Mouse (Mus musculus): ENCODE measurements around the gene Adgrd1.
A peak's percentile ranks its signal among the peaks of the same experiment; 100 is the strongest.

The Adgrd1 gene

GRCm38 (mm10) chr5:129161372-129162051 is 65.0 kb downstream of the Adgrd1 start:
- DNase-seq, result no peak

GRCm38 (mm10) chr5:129163416-129163815 is 66.9 kb downstream of the Adgrd1 start:
- DNase-seq, result no peak

- peak; percentile 96 for DNase-seq
Observed at GRCm38 (mm10) chr5:129164091-129164490, 67.5 kb downstream of the Adgrd1 start.

DNA sequence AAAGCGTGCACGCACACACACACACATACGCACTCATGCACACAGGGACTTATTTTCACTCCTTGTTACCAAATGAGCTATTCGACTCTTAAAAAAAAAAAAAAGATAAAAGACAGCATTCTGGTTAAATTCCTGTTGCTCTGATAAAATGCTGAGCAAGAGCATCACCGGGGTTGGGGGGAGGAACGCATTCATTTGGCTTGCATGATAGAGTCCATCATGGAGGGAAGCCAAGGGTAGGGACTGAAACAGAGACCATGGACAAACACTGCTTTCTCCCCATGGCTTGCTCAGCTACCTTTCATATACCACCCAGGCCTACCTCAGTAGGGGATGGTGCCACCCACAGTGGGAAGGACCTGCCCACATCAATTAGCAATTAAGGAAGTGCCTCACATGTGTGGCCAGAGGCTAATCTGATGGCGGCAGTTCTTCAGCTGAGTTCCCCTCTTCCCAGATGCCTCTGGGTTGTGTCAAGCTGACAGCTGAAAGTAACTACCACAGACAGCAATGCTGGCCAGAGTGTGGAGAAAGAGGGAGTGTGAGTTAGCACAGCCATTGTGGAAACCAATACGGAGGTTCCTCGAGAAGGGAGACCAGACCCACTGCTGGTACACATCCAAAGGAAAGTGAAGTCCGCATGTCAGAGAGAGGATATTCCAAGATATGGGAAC is 68.5 kb downstream of the Adgrd1 start:
- DNase-seq, result peak; percentile 97

GRCm38 (mm10) chr5:129165595-129165994 is 69.0 kb downstream of the Adgrd1 start:
- DNase-seq, result no peak

GRCm38 (mm10) chr5:129169090-129169489 is 72.5 kb downstream of the Adgrd1 start:
- no peak for DNase-seq

GRCm38 (mm10) chr5:129169567-129169966 is 73.0 kb downstream of the Adgrd1 start:
- no peak for DNase-seq

DNA sequence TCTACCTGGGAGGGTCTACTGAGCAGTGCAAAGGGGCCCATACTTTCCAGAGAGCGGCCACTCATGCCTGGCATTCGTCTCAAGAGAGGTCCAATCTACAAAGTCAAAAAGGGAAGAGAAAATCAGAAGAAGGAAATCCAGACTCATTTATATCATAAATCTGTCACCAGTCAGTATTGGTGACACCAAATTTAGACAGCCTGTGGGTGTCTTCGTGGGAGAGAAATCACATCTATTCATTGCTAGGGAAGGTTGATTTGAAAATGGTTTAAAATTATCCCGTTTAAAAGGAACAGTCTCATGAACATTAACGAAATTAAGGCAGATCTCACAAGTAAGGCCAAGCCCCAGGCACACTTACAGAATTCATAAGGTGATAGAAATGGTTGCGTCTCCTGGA is 76.0 kb downstream of the Adgrd1 start:
- no peak for DNase-seq

DNA sequence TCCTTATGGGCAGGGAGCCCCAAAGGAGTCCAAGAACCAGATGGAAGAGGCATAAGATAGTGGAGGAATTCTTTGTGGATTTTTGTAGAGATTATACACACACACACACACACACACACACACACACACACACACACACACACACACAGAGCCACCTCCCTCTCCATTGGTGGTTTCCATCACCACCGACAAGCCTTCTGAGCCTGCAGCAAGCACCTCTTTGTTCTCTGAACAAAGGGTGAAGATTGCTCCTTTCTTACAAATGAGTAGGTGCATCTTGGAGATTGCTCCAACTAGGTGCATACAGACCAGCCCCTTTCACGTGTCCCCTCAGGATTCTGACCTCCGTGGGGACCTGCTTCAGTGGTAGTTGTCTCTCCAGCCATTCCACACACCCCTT is 79.4 kb downstream of the Adgrd1 start:
- DNase-seq, result no peak

DNA sequence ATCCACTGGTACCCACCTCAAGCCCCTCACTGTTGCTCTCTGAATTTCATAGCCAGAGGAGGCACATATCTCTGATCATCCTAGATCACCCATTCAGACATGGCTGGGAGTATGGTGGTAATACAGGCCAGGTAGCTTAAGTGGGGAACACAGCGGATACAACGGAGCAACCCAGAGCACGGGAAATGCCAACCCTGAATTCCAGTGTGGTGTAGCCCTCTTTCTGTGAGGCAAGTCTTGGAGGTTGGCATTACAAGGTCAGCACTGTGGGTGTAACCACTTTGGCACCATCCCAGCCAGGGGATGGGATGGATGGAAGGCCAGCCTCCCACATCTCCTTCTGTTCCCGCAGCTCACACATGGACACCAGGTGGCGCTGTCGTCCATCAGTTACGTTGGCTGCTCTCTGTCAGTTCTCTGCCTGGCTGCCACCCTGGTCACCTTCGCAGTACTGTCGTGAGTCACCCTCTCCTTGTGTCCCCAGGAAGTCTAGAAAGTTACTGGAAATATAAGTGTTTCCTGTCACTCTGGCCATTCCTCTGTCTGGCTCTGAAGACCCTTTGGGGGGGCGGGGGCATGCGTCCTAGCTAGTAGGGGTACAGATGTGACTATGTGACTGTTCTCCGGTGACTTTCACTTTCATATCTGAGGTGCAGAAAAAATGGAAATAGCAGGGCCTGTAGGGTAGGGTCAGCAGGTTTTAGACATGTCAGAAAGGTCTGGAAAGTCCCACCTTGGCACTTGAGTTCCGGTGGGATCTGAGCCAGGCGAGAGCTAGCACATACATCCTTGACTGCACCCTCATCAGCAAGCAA is 81.4 kb downstream of the Adgrd1 start:
- DNase-seq, result peak; percentile 98

DNA sequence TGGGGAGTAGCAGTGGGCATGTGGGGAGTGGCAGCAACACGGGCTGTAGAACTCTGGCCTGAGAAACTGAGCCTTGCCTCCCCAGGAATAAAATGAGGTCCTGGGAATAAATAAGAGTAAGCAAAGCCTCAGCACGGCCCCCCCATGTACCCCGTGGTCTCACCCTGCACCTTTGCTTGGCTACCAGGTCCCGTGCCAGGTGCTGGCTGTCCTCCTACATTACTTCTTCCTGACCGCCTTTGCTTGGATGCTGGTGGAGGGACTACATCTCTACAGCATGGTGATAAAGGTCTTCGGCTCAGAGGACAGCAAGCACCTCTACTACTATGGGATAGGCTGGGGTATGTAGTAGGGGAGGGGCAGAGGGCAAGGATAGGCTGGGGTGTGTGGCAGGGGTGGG is 82.8 kb downstream of the Adgrd1 start:
- no peak for DNase-seq

GRCm38 (mm10) chr5:129179995-129180714 is 83.6 kb downstream of the Adgrd1 start:
- no peak for DNase-seq

- DNase-seq, result no peak
Observed at GRCm38 (mm10) chr5:129180715-129181228, 84.2 kb downstream of the Adgrd1 start.

DNA sequence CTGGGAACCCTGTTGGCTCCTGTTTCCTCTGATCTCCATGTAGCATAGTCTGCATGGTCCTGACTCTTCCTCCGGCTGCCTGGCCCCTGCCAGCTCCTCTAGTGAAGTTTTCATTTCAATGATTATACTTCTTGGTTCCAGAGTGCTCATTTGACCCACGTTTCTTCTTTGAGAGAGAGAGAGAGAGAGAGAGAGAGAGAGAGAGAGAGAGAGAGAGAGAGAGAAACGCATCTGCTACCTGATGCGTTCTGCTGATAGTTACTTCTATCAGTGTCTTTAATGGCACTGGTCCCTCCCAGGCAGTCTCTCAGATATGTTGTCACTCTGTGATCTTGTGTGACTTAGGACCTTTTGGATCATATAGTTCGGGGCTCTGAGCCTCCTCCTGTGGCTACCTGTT is 84.9 kb downstream of the Adgrd1 start:
- no peak for DNase-seq

- DNase-seq, result no peak
Observed at GRCm38 (mm10) chr5:129182554-129182953, 86.0 kb downstream of the Adgrd1 start.

DNA sequence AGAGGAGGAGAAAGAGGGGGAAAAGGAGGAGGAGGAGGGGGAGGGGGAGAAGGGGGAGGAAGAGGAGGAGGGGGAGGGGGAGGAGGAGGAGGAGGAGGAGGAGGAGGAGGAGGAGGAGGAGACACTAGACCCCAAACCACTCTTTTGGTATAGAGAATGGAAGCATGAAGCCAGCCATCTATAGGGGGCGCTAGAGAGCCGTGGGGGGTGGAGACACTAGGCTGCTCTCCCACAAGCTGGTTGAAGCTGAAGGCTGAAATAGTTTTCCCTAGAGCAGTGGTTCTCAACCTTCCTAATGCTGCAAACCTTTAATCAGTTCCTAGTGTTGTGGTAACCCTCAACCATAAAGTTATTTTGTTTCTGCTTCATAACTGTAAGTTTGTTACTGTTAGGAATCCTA is 89.7 kb downstream of the Adgrd1 start:
- DNase-seq, result no peak

DNA sequence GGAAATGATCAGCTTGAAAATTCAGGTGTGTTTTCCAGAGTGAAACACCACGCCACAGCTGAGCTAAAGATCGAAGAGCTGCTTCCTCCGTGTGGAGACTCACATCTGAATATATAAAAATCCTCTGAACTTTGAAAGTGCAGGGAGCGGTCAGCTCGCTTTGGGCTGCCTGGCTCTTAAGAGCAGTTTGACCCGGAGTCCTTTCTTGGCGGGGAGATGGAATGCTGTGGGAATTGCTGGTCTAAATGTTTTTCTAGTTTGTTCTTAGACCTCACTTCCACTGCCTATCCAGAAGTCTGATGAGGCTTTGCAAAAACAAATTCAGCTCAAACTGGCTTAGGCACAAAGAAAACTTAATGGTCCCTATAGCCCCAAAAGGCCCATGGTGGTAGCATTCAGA is 90.4 kb downstream of the Adgrd1 start:
- no peak for DNase-seq

- DNase-seq, result no peak
Observed at GRCm38 (mm10) chr5:129189071-129189470, 92.5 kb downstream of the Adgrd1 start.

DNA sequence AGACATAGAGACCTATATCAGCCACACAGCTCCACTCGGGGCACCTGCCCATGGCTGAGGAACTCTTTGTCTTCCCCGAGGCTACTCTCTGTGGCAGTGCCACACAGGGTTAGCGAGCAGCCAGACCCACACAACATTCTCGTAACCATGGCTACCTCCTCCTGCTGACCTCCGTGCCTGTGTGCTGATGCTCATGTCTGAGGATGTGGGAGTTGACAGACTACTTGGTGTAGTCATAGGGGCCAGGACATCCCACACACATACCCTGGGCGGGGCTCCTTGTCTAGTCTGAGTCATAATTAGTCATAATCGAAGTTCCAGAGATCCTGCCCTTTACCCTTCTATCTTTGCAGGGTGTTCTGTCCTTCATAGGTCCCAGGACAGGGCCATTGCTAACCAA is 93.5 kb downstream of the Adgrd1 start:
- no peak for DNase-seq

DNA sequence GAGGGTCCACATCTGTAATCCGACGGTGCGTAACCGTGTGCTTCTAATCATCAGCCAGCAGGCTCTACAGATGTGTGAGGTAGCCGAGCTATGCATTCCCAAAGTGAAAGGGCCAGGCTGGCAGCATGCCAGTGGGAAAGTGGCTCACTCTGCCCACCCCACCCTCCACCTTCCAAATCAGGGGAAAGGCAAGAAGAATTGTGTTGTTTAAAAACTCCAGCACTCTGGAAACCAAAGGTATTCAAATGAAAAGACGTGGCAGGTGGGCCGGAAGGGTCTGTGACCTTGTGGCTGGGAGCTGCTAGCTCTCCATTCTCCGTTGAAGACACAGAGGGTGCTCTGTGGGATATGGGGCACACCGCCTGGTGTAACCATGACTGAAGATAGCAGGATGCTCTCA is 100.0 kb downstream of the Adgrd1 start:
- no peak for DNase-seq

DNA sequence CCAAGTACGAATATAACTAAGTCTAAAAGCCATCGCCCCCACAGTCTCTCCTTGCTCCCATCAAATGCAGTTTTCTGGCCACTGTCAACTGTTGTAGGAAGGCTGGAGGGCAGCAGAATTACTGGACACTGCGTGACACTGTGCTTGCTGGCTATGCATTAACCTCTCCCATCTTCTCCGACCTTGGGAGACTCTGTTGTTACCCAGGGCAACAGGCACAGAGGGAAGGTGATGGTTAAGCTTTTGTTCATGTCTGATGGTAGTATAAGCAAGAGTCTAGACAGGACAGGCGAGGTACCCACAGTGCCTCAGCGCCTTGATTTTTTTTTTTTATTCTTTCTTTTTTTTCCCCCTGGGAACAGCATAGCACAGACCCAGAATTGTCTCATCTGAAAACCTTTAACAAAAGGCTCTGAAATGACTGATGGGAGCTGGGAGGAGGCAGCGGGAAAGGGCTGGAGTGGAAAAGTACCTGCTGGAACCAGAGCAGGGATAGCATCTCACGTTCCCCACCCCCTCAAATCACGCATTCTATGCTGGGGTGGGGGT is 100.5 kb downstream of the Adgrd1 start:
- no peak for DNase-seq

- DNase-seq, result peak; percentile 98
Observed at GRCm38 (mm10) chr5:129200132-129200531, 103.6 kb downstream of the Adgrd1 start.

DNA sequence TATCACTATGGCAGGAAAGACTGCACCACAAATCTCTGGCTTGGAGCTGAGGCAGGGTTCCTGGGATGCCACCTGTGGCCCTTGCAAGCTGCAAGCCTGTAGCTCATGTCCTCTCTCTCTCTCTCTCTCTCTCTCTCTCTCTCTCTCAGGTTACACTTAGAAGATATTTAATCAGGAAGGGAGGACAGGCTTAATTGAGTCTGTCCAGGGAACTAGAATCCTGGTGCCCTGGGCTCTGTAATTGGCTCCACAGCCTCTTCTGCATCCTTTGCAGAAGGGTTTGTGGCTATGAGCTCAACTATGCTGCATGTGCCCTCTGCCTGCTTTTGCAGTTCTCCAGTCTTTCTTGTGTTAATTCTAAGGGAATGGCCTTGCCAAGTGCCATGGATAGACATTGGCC is 111.7 kb downstream of the Adgrd1 start:
- DNase-seq, result no peak

Measured in heart, adult 11 months (tissue).